Mouse (Mus musculus) liver, embryonic 11.5 days (tissue): ENCODE data around the gene Dab2ip. TPM values are rescaled to one million over a fixed set of nuclear protein-coding genes. Genes with fewer than 3 reads are reported as not detected.

Source experiments
- ATAC-seq: fragments of 200-750 bp; cut with Nextera tagmentation; replicated peaks from 2 replicates; pipeline ENCODE4 v1.8.0; 2017; ENCODE audit warnings: moderate number of reproducible peaks, mild to moderate bottlenecking, moderate TSS enrichment, moderate library complexity; ENCODE audit not compliant: low FRiP score
- DNase-seq: peaks from one replicate; pipeline ENCODE4 v3.0.0-alpha.2; 2017; ENCODE audit warnings: low spot score
- H3K27ac ChIP-seq: fragments of 300-500 bp; sonication (generic); 2 replicates; pipeline ENCODE4 v1.5.1; 2014; ENCODE audit warnings: mild to moderate bottlenecking, low read depth, low read length, control low read depth
- H3K27me3 ChIP-seq: fragments of 300-500 bp; sonication (generic); replicated peaks from 2 replicates; pipeline ENCODE4 v1.6.1; 2014; ENCODE audit warnings: low read length, mixed read lengths; ENCODE audit not compliant: control insufficient read depth, insufficient read depth
- H3K36me3 ChIP-seq: fragments of 300-500 bp; sonication (generic); 2 replicates; pipeline ENCODE4 v1.6.1; 2014; ENCODE audit warnings: mild to moderate bottlenecking, low read length, moderate library complexity, mixed read lengths; ENCODE audit not compliant: control insufficient read depth, insufficient read depth
- H3K4me1 ChIP-seq: fragments of 300-500 bp; sonication (generic); replicated peaks from 2 replicates; pipeline ENCODE4 v1.6.1; 2014; ENCODE audit warnings: low read length, mixed read lengths; ENCODE audit not compliant: control insufficient read depth, insufficient read depth
- H3K4me2 ChIP-seq: fragments of 300-500 bp; sonication (generic); 2 replicates; pipeline ENCODE4 v1.6.1; 2014; ENCODE audit warnings: mild to moderate bottlenecking, control low read depth, moderate library complexity
- H3K4me3 ChIP-seq: fragments of 300-500 bp; sonication (generic); 2 replicates; pipeline ENCODE4 v1.5.1; 2014; ENCODE audit warnings: low read depth, low read length, control low read depth
- H3K9ac ChIP-seq: fragments of 300-500 bp; sonication (generic); 2 replicates; pipeline ENCODE4 v1.6.1; 2014; ENCODE audit warnings: low read depth, low read length, control low read depth
- H3K9me3 ChIP-seq: fragments of 300-500 bp; sonication (generic); 2 replicates; pipeline ENCODE4 v1.6.1; 2016; ENCODE audit warnings: low read length, inconsistent platforms, mixed read lengths; ENCODE audit not compliant: control insufficient read depth
- WGBS: fragments of 180-500 bp; shearing (Covaris S2); extraction: QIAGEN DNeasy Blood & Tissue Kit; methylation state at CpG from one replicate; pipeline ENCODE4 v1.1.7; 2014; 5-methylcytosine and 5-hydroxymethylcytosine counted together
- polyA plus RNA-seq: library from polyadenylated mRNA; unstranded; fragments of >200 nt; fragmentation: Nextera tagmentation; extraction: Ambion mirVana; gene quantifications from 2 replicates; pipeline ENCODE4 v1.2.1, GENCODE M21; 2014

Dab2ip gene
- polyA plus RNA-seq, 1 experiment from 2014 or later, result 20.0 TPM

DNA sequence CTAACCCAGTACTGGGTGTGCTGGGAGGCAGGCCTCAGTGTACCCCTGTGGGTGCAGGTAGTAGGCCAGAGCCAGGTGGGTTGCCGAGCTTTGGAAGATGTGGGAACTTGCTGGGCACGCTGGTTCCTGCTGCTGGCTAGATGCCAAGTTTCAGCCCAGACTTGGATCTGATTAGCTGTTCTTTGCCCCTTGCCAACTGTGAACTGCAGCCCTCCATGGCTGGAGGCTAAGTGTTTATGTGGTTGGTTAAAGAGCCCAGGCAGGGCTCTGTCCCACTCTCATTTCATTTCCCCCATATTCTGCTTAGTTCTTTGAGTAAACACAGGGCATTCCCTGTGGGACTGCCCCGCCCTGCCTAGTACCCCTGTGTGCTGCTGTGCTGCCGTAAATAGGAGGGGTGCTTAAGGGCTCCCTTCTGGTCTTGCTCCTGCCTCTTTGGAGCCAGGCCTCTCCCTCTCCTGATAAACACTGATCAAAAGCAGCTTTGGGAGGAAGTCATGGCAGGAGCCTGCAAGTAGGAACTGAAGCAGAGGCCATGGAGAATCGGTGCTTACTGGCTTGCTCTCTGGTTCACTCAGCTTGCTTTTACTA lies 118.1 kb downstream of the Dab2ip start:
- H3K27ac ChIP-seq, result no peak overlapping the region
- no peak overlapping the region for H3K4me3 ChIP-seq
- H3K36me3 ChIP-seq, result no peaks in the 10 kb centered on the region
- H3K9me3 ChIP-seq, result no peaks in the 10 kb centered on the region
- whole genome bisulfite sequencing, result 53% methylated on average over 5 of the region's 5 CpGs
- H3K4me2 ChIP-seq, result no peak overlapping the region
- DNase-seq (no peak), ATAC-seq (no peak)
- no peak overlapping the region for H3K9ac ChIP-seq
- H3K27me3 ChIP-seq, result no peaks in the 10 kb centered on the region
- peaks cover 56% of the 10 kb centered on the region for H3K4me1 ChIP-seq

DNA sequence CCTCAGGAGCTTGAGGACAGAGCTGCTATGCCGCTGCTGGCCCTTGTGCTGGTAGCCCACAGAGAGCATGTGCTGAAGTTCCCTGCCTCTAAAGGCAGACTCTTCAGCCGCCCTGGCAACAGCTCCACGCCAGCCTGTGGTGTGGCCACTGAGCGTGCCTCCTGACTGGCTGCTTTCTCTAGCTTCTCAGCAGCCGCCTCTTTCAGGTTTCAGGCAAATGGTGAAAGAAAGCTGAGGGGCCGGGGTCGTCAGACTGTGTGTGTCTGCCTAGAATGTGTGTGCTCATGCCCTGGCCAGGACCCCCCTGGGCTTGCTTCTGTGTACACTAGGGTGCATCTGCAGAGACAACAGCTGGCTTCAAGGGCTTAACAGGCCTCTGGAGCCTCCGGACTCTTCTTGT lies 119.8 kb downstream of the Dab2ip start:
- DNase-seq (no peak), ATAC-seq (no peak)
- Histone ChIP-seq H3K27ac (no peak overlapping the region), H3K4me2 (no peak overlapping the region), H3K4me1 (peaks cover 68% of the 10 kb centered on the region), H3K9me3 (no peaks in the 10 kb centered on the region), H3K27me3 (no peaks in the 10 kb centered on the region), H3K9ac (no peak overlapping the region), H3K36me3 (no peaks in the 10 kb centered on the region), H3K4me3 (no peak overlapping the region)
- WGBS, result 37% methylated on average over 8 of the region's 8 CpGs

GRCm38 (mm10) chr2:35678440-35678839 lies 120.4 kb downstream of the Dab2ip start:
- Histone ChIP-seq H3K27ac (no peak overlapping the region), H3K4me1 (peaks cover 68% of the 10 kb centered on the region), H3K27me3 (no peaks in the 10 kb centered on the region), H3K4me3 (no peak overlapping the region), H3K36me3 (no peaks in the 10 kb centered on the region), H3K4me2 (no peak overlapping the region), H3K9ac (no peak overlapping the region), H3K9me3 (no peaks in the 10 kb centered on the region)
- DNase-seq, result no peak
- no peak for ATAC-seq
- 37% methylated on average over 4 of the region's 4 CpGs for WGBS

GRCm38 (mm10) chr2:35679812-35680672 lies 122.0 kb downstream of the Dab2ip start:
- H3K9ac ChIP-seq, result no peak overlapping the region
- no peaks in the 10 kb centered on the region for H3K36me3 ChIP-seq
- peak; percentile 73 for ATAC-seq
- H3K27me3 ChIP-seq, result no peaks in the 10 kb centered on the region
- no peaks in the 10 kb centered on the region for H3K9me3 ChIP-seq
- peak; percentile 51 for DNase-seq
- H3K4me3 ChIP-seq, result no peak overlapping the region
- WGBS, result 27% methylated on average over 10 of the region's 10 CpGs
- peaks cover 75% of the 10 kb centered on the region for H3K4me1 ChIP-seq
- peak overlapping the region; percentile 80 for H3K27ac ChIP-seq
- peak overlapping the region; percentile 17 for H3K4me2 ChIP-seq

DNA sequence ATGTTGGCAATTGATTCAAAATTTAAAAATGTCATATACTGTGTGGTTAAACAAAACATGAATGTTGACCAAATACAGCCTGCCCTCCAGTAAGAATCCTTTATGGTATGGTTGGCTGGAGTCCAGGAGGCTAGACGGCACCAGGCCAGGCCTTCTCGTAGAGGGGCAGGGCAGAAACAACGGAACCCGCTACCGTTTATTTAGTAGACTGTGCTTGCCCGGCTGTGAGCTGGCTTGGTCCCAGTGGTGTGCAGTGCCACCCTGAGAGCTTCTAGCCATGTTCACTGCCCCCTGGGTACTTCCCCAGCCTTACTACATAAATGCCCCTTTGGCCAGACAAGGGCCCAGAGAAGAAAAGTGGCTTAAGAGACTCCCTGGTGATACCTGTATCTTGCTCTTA lies 122.8 kb downstream of the Dab2ip start:
- WGBS, result 46% methylated on average over 6 of the region's 6 CpGs
- Histone ChIP-seq H3K27me3 (no peaks in the 10 kb centered on the region), H3K4me1 (peaks cover 70% of the 10 kb centered on the region), H3K27ac (peak overlapping the region; percentile 71), H3K9ac (no peak overlapping the region), H3K4me3 (no peak overlapping the region), H3K9me3 (no peaks in the 10 kb centered on the region), H3K36me3 (no peaks in the 10 kb centered on the region), H3K4me2 (no peak overlapping the region)
- DNase-seq (no peak), ATAC-seq (no peak)

- WGBS, result 42% methylated on average over 3 of the region's 3 CpGs
- Histone ChIP-seq H3K4me2 (no peak overlapping the region), H3K27me3 (no peaks in the 10 kb centered on the region), H3K9me3 (no peaks in the 10 kb centered on the region), H3K27ac (no peak overlapping the region), H3K4me3 (no peak overlapping the region), H3K36me3 (no peaks in the 10 kb centered on the region), H3K4me1 (peaks cover 50% of the 10 kb centered on the region), H3K9ac (no peak overlapping the region)
- DNase-seq (no peak), ATAC-seq (no peak)
Measured at GRCm38 (mm10) chr2:35684005-35684404, 125.9 kb downstream of the Dab2ip start.

- Histone ChIP-seq H3K27ac (no peak overlapping the region), H3K4me2 (no peak overlapping the region), H3K36me3 (no peaks in the 10 kb centered on the region), H3K4me3 (no peak overlapping the region), H3K9me3 (no peaks in the 10 kb centered on the region), H3K9ac (no peak overlapping the region), H3K27me3 (no peaks in the 10 kb centered on the region), H3K4me1 (peaks cover 47% of the 10 kb centered on the region)
- ATAC-seq, result no peak
- DNase-seq, result no peak
- 57% methylated on average over 9 of the region's 9 CpGs for WGBS
Measured at GRCm38 (mm10) chr2:35684735-35685312, 126.8 kb downstream of the Dab2ip start.

DNA sequence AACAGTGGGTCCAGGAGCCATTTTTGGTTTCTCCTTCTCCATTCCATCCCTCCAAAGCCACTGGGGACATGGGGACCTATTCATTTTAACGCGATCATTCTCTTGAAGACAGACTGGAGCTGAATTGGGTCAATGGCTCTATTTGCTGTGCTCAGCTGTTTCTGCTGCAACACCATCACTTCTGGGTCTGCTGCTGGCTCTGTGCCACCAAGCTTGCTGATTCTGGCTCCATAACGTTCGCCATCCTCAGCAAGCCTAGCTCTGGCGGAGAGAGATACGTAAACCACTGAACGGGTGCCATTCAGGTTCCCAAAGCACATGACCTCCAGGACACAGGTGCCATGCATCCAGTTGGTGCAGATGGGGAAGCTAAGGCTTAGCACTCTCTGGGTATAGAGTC lies 128.0 kb downstream of the Dab2ip start:
- ATAC-seq, result no peak
- Histone ChIP-seq H3K27me3 (no peaks in the 10 kb centered on the region), H3K4me3 (no peak overlapping the region), H3K36me3 (no peaks in the 10 kb centered on the region), H3K4me1 (peaks cover 48% of the 10 kb centered on the region), H3K4me2 (no peak overlapping the region), H3K27ac (no peak overlapping the region), H3K9me3 (no peaks in the 10 kb centered on the region), H3K9ac (no peak overlapping the region; the same call in 1 of the 2 replicates)
- 87% methylated on average over 7 of the region's 7 CpGs for WGBS
- DNase-seq, result no peak
